Mouse (Mus musculus) cortical plate, adult 2 months (tissue): ENCODE measurements around the gene Vwa5b1. TPM values are rescaled to one million over a fixed set of nuclear protein-coding genes. Genes with fewer than 3 reads are reported as not detected.

Experiments used
- H3K27ac ChIP-seq: fragments of 200-500 bp; 2 replicates; pipeline ENCODE4 v1.5.1; 2012; ENCODE audit warnings: low read length, control low read depth, inconsistent platforms; ENCODE audit not compliant: insufficient read depth
- H3K4me1 ChIP-seq: fragments of 200-500 bp; 2 replicates; pipeline ENCODE4 v1.6.1; 2011; ENCODE audit warnings: low read length; ENCODE audit not compliant: control insufficient read depth, insufficient read depth
- H3K4me3 ChIP-seq: fragments of 200-500 bp; 2 replicates; pipeline ENCODE4 v1.5.1; 2011; ENCODE audit warnings: mild to moderate bottlenecking, low read length, control low read depth; ENCODE audit not compliant: insufficient read depth
- CTCF ChIP-seq: fragments of 200-500 bp; IDR thresholded peaks from 2 replicates; pipeline ENCODE4 v1.5.1; 2011; ENCODE audit warnings: mild to moderate bottlenecking, control low read depth, low read length; ENCODE audit not compliant: insufficient read depth; ENCODE audit errors: extremely low read depth
- POLR2A ChIP-seq: fragments of 200-500 bp; IDR thresholded peaks from 2 replicates; pipeline ENCODE4 v1.6.1; 2011; ENCODE audit warnings: mild to moderate bottlenecking, low read length, control low read depth; ENCODE audit not compliant: insufficient read depth; ENCODE audit errors: extremely low read depth
- polyA plus RNA-seq: library from polyadenylated mRNA; depleted of rRNA; stranded (reverse); fragments of >200 nt; gene quantifications from 2 replicates; pipeline ENCODE4 v1.2.3, GENCODE M21; 2012

Vwa5b1 gene
- polyA plus RNA-seq, 1 experiment: 1.5 TPM

GRCm38 (mm10) chr4:138554302-138554701, 81.4 kb downstream of the Vwa5b1 start:
- H3K27ac ChIP-seq: 0 out of 2 replicates have a peak overlapping the region, but pooled peaks have one; percentile 7
- TF ChIP-seq CTCF: no peak
- no peak for TF ChIP-seq POLR2A
- H3K4me3 ChIP-seq: no peak overlapping the region
- peaks cover 9% of the 10 kb centered on the region for H3K4me1 ChIP-seq

GRCm38 (mm10) chr4:138553516-138553933, 82.2 kb downstream of the Vwa5b1 start:
- Histone ChIP-seq H3K4me3 (no peak overlapping the region), H3K4me1 (peaks cover 9% of the 10 kb centered on the region), H3K27ac (peak overlapping the region; percentile 31)
- no peak for TF ChIP-seq POLR2A
- no peak for TF ChIP-seq CTCF

GRCm38 (mm10) chr4:138553116-138553515, 82.6 kb downstream of the Vwa5b1 start:
- Histone ChIP-seq H3K4me3 (no peak overlapping the region), H3K4me1 (peaks cover 11% of the 10 kb centered on the region), H3K27ac (peak overlapping the region; percentile 31)
- TF ChIP-seq POLR2A: no peak
- no peak for TF ChIP-seq CTCF

- Histone ChIP-seq H3K27ac (peak overlapping the region; percentile 8; the same call in 1 of the 2 replicates), H3K4me1 (peaks cover 12% of the 10 kb centered on the region), H3K4me3 (no peak overlapping the region)
- TF ChIP-seq POLR2A: no peak
- no peak for TF ChIP-seq CTCF
These were observed 84.1 kb downstream of the Vwa5b1 start for GRCm38 (mm10) chr4:138551601-138552000.

GRCm38 (mm10) chr4:138550557-138550956, 85.1 kb downstream of the Vwa5b1 start:
- TF ChIP-seq POLR2A (no peak), CTCF (no peak)
- no peak overlapping the region for H3K4me3 ChIP-seq
- H3K4me1 ChIP-seq: peaks cover 8% of the 10 kb centered on the region
- H3K27ac ChIP-seq: no peak overlapping the region

- no peak overlapping the region for H3K4me3 ChIP-seq
These were observed 86.7 kb downstream of the Vwa5b1 start for GRCm38 (mm10) chr4:138548960-138549359.

GRCm38 (mm10) chr4:138548124-138548561, 87.5 kb downstream of the Vwa5b1 start:
- no peak overlapping the region for H3K4me3 ChIP-seq
- peak overlapping the region; percentile 49; the same call in 1 of the 2 replicates for H3K27ac ChIP-seq
- peak; percentile 40; the same call in 1 of the 2 replicates for TF ChIP-seq POLR2A
- no peak for TF ChIP-seq CTCF
- peaks cover 3% of the 10 kb centered on the region for H3K4me1 ChIP-seq

More at GRCm38 (mm10) chr4:138548960-138549359, 86.7 kb downstream of the Vwa5b1 start:
- TF ChIP-seq CTCF: no peak
- TF ChIP-seq POLR2A: no peak
- H3K27ac ChIP-seq: no peak overlapping the region
- peaks cover 4% of the 10 kb centered on the region for H3K4me1 ChIP-seq

GRCm38 (mm10) chr4:138547556-138547955, 88.1 kb downstream of the Vwa5b1 start:
- TF ChIP-seq CTCF: no peak
- TF ChIP-seq POLR2A: no peak
- no peak overlapping the region for H3K4me3 ChIP-seq
- H3K4me1 ChIP-seq: peaks cover 7% of the 10 kb centered on the region
- H3K27ac ChIP-seq: peak overlapping the region; percentile 49; the same call in 1 of the 2 replicates

GRCm38 (mm10) chr4:138547041-138547440, 88.6 kb downstream of the Vwa5b1 start:
- H3K4me3 ChIP-seq: no peak overlapping the region
- H3K27ac ChIP-seq: no peak overlapping the region
- H3K4me1 ChIP-seq: peaks cover 7% of the 10 kb centered on the region
- TF ChIP-seq POLR2A (no peak), CTCF (peak; percentile 35)

GRCm38 (mm10) chr4:138546241-138546640, 89.4 kb downstream of the Vwa5b1 start:
- Histone ChIP-seq H3K4me3 (no peak overlapping the region), H3K27ac (no peak overlapping the region; the same call in 1 of the 2 replicates), H3K4me1 (peaks cover 7% of the 10 kb centered on the region)

More at GRCm38 (mm10) chr4:138546241-138546640, 89.4 kb downstream of the Vwa5b1 start:
- TF ChIP-seq POLR2A (no peak), CTCF (no peak)
